Comparison of ENCODE assay signal across 8 mouse cellular contexts in the genomic region with DNA sequence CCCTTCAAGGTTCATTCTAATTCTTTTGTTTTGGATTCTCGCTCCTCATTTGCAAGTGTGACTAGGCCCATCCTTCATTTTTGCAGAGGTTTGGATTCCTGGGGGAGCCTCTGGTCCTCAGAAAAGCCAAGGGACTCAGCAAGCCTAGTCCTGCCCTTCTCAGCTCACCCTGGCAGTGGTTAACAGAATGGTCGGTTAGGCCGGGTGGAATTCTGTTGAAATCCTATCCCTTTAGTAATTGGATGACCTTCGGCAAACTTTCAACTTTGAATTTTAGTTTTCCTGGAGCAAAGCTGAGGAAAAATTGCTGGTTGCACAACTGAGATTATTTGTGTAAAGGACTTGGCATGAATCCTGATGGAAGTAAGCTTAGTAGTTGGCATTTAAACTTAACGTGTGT. TPM values are rescaled to one million over a fixed set of nuclear protein-coding genes. Genes with fewer than 3 reads are reported as not detected.
DNase-seq lines count a peak whose midpoint lies in the region; ATAC-seq and TF ChIP-seq lines count a peak whose summit lies in the region.

No protein-coding gene starts in this region.

- no peaks in the 10 kb centered on the region for H3K9me3 ChIP-seq in heart, embryonic 16.5 days (replicated peaks; ENCODE audit: control insufficient read depth, low read length)
- H3K9me3 ChIP-seq in liver, postnatal 0 days (ENCODE audit: low read length) = no peaks in the 10 kb centered on the region
- H3K9me3 ChIP-seq in stomach, embryonic 16.5 days (replicated peaks; ENCODE audit: control insufficient read depth, low read length) = no peaks in the 10 kb centered on the region

- H3K9ac ChIP-seq in heart, embryonic 16.5 days (ENCODE audit: low read length) = peak overlapping the region; percentile 75
- H3K9ac ChIP-seq in liver, postnatal 0 days (replicated peaks) = peak overlapping the region; percentile 53
- peak overlapping the region; percentile 74 for H3K9ac ChIP-seq in stomach, embryonic 16.5 days (ENCODE audit: low read length)

- peak; percentile 63; the same call in 1 of the 2 replicates for TF ChIP-seq EP300 in liver, postnatal 0 days (IDR thresholded peaks at IDR 0.05; ENCODE audit: low read depth)

- H3K27ac ChIP-seq in gastrocnemius, adult 2 months = peak overlapping the region; percentile 84
- no peak overlapping the region for H3K27ac ChIP-seq in bone marrow macrophage, adult 2 months (ENCODE audit: insufficient read depth, low read depth, low read length)
- peak overlapping the region; percentile 87 for H3K27ac ChIP-seq in heart, embryonic 16.5 days (ENCODE audit: low read length)
- peak overlapping the region; percentile 76 for H3K27ac ChIP-seq in liver, postnatal 0 days (ENCODE audit: low read depth)
- H3K27ac ChIP-seq in stomach, embryonic 16.5 days (ENCODE audit: low read length) = peak overlapping the region; percentile 72

- DNase-seq in gastrocnemius, adult 2 months = peak; percentile 45
- DNase-seq in gastrocnemius, postnatal 14 days = no peak
- no peak for DNase-seq in liver, postnatal 0 days
- no peak for DNase-seq in thymus, postnatal 4 days

- no peak for TF ChIP-seq POLR2A in bone marrow macrophage, adult 2 months (IDR thresholded peaks at IDR 0.05; ENCODE audit: borderline replicate concordance, low read depth, low read length)

- 24% methylated on average over 5 of the region's 5 CpGs for WGBS in heart, embryonic 16.5 days
- 41% methylated on average over 5 of the region's 5 CpGs for WGBS in liver, postnatal 0 days (ENCODE audit: insufficient replicate concordance)
- WGBS in stomach, embryonic 16.5 days = 18% methylated on average over 5 of the region's 5 CpGs

- no peaks in the 10 kb centered on the region for H3K36me3 ChIP-seq in heart, embryonic 16.5 days (ENCODE audit: control insufficient read depth, insufficient read depth)
- no peaks in the 10 kb centered on the region for H3K36me3 ChIP-seq in liver, postnatal 0 days (replicated peaks; ENCODE audit: insufficient read depth, low read length)
- no peaks in the 10 kb centered on the region for H3K36me3 ChIP-seq in stomach, embryonic 16.5 days (ENCODE audit: control insufficient read depth, insufficient read depth, low read length)

- H3K4me3 ChIP-seq in gastrocnemius, adult 2 months = peak overlapping the region; percentile 95
- H3K4me3 ChIP-seq in bone marrow macrophage, adult 2 months (ENCODE audit: insufficient read depth, low read length) = peak overlapping the region; percentile 25; the same call in 1 of the 2 replicates
- peak overlapping the region; percentile 64 for H3K4me3 ChIP-seq in heart, embryonic 16.5 days (ENCODE audit: low read length)
- H3K4me3 ChIP-seq in liver, postnatal 0 days (ENCODE audit: low read depth, low read length) = peak overlapping the region; percentile 53
- H3K4me3 ChIP-seq in stomach, embryonic 16.5 days (replicated peaks; ENCODE audit: low read length) = peak overlapping the region; percentile 62

- intact Hi-C loops in gastrocnemius, adult 2 months (cut with DNase I) = no loop called here
- intact Hi-C loops in gastrocnemius, postnatal 14 days (cut with DNase I; ENCODE audit: low total_unique reads) = no loop called here

- no peaks in the 10 kb centered on the region for H3K27me3 ChIP-seq in heart, embryonic 16.5 days (ENCODE audit: control insufficient read depth, insufficient read depth, low read length)
- H3K27me3 ChIP-seq in liver, postnatal 0 days (ENCODE audit: insufficient read depth, low read length) = no peaks in the 10 kb centered on the region
- H3K27me3 ChIP-seq in stomach, embryonic 16.5 days (ENCODE audit: control insufficient read depth, insufficient read depth, low read length) = no peaks in the 10 kb centered on the region

- no peak for TF ChIP-seq CTCF in gastrocnemius, adult 2 months (IDR thresholded peaks at IDR 0.05)
- TF ChIP-seq CTCF in bone marrow macrophage, adult 2 months (IDR thresholded peaks at IDR 0.05; ENCODE audit: low read depth, low read length) = no peak
- no peak for TF ChIP-seq CTCF in liver, postnatal 0 days (IDR thresholded peaks at IDR 0.05; ENCODE audit: low read depth)

- H3K4me1 ChIP-seq in bone marrow macrophage, adult 2 months (ENCODE audit: control insufficient read depth, insufficient read depth, low read length) = peaks cover 26% of the 10 kb centered on the region
- H3K4me1 ChIP-seq in heart, embryonic 16.5 days (ENCODE audit: control insufficient read depth, insufficient read depth, low read length) = peaks cover 28% of the 10 kb centered on the region
- peaks cover 31% of the 10 kb centered on the region for H3K4me1 ChIP-seq in liver, postnatal 0 days (ENCODE audit: insufficient read depth)
- H3K4me1 ChIP-seq in stomach, embryonic 16.5 days (ENCODE audit: control insufficient read depth, insufficient read depth, low read length) = peaks cover 5% of the 10 kb centered on the region; the same call in 1 of the 2 replicates

- peak overlapping the region; percentile 74 for H3K4me2 ChIP-seq in heart, embryonic 16.5 days (ENCODE audit: low read depth, low read length)
- H3K4me2 ChIP-seq in liver, postnatal 0 days (ENCODE audit: low read depth, low read length) = peak overlapping the region; percentile 73
- H3K4me2 ChIP-seq in stomach, embryonic 16.5 days (ENCODE audit: low read depth, low read length) = peak overlapping the region; percentile 66

- ATAC-seq in heart, embryonic 16.5 days (replicated peaks; ENCODE audit: extremely low read depth, insufficient read depth, low FRiP score) = peak; percentile 10; the same call in 1 of the 2 replicates
- ATAC-seq in liver, postnatal 0 days = peak; percentile 66
- ATAC-seq in stomach, embryonic 16.5 days (ENCODE audit: insufficient read depth, low FRiP score) = 0 out of 2 replicates have a peak, but pooled peaks have one; percentile 18
- ATAC-seq in CD4-positive, CD25-positive, alpha-beta regulatory T cell, adult 4 months = no peak

RNA-seq across cellular contexts. Expression of a gene that starts 0.4 kb away (rescaled TPM):
- total RNA-seq in gastrocnemius, adult 2 months (2021) = not detected
- total RNA-seq in gastrocnemius, postnatal 14 days (2021) = not detected
- not detected in 2 replicates for polyA plus RNA-seq in bone marrow macrophage, adult 2 months (2012; ENCODE audit: insufficient read depth, insufficient read length, missing spikeins)
- 0.85 and 0.95 TPM in 2 replicates for polyA plus RNA-seq in heart, embryonic 16.5 days (2015; fragmentation: Nextera tagmentation; extraction: Ambion mirVana)
- not detected in 2 replicates for polyA plus RNA-seq in liver, postnatal 0 days (2015; fragmentation: Nextera tagmentation; extraction: Ambion mirVana)
- polyA plus RNA-seq in stomach, embryonic 16.5 days (2015; fragmentation: Nextera tagmentation; extraction: Ambion mirVana) = 0.32 and 0.61 TPM in 2 replicates
- polyA plus RNA-seq in CD4-positive, CD25-positive, alpha-beta regulatory T cell, adult 4 months (2017; shearing (Covaris generic)) = not detected

RNA-seq across cellular contexts. Expression of a gene that starts 0.6 kb away (rescaled TPM):
- total RNA-seq in gastrocnemius, adult 2 months (2021) = 1 to 10 TPM; 2.7 to 6.6 TPM
- total RNA-seq in gastrocnemius, postnatal 14 days (2021) = 1 to 10 TPM; 4.0 to 5.9 TPM
- polyA plus RNA-seq in bone marrow macrophage, adult 2 months (2012; ENCODE audit: insufficient read depth, insufficient read length, missing spikeins) = not detected in 2 replicates
- polyA plus RNA-seq in heart, embryonic 16.5 days (2015; fragmentation: Nextera tagmentation; extraction: Ambion mirVana) = 36.8 and 39.9 TPM in 2 replicates
- polyA plus RNA-seq in liver, postnatal 0 days (2015; fragmentation: Nextera tagmentation; extraction: Ambion mirVana) = 48.6 and 57.1 TPM in 2 replicates
- polyA plus RNA-seq in stomach, embryonic 16.5 days (2015; fragmentation: Nextera tagmentation; extraction: Ambion mirVana) = 14.2 and 14.6 TPM in 2 replicates
- polyA plus RNA-seq in CD4-positive, CD25-positive, alpha-beta regulatory T cell, adult 4 months (2017; shearing (Covaris generic)) = under 1 TPM; 0.55 to 0.75 TPM

Comparison
In these comparisons a context has a peak if more than half of its experiments do, and no peak if none do; other contexts are left out.
1. H3K4me3 ChIP-seq: peak in every context shown above with its lines; median percentile 95 in gastrocnemius, adult 2 months; 64 in heart, embryonic 16.5 days; 62 in stomach, embryonic 16.5 days; 53 in liver, postnatal 0 days; 25 in bone marrow macrophage, adult 2 months.